Mouse (Mus musculus): ENCODE results near the gene Sox9.

Sox9 gene

GRCm38 (mm10) chr11:112781994-112782356 is at the start of gene Sox9:
Gene Sox9 (plus strand): TSS chr11:112782224.
- peak; percentile 56 for DNase-seq

GRCm38 (mm10) chr11:112732401-112732800 is 49.6 kb upstream of the Sox9 start:
- DNase-seq: peak; percentile 67

DNA sequence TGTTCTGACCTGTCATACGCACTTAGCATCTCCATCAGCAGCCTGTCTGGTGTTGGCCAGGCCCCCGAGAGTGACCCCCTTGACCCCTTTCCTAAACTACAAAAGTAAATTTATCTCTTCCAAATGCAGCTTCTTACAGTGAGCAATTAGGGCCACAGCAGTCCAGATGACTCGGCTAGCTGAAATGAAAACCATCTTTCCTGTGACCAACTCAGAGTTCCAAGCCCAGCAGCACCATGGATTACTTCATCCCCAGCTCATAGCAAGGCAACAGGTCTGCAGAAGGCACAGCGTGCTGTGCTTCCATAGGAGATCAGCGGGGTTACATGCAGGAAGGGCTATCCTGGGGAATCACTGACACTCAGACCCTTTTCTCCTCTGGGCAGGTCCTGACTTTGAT is 45.0 kb upstream of the Sox9 start:
- DNase-seq: no peak

DNA sequence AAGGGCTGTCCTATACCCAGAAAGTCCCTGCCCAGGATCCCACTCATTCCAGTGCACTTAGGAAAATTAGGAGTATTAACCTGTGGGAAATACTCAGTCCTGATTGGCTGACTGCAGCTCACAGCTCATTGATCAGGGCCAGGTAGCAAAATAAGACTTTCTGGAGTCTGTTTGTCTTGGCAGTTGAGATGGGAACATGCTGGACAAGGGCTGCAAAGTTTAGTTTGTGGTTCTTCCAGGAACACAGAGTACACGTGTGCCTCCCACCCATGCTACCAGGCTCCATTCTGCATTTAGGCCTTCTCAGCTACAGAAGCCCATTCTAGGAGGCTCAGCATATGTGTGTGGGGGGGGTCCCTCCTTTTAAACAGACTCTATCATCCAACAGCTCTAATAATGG is 42.3 kb upstream of the Sox9 start:
- DNase-seq: no peak

- no peak for DNase-seq
Measured at GRCm38 (mm10) chr11:112756516-112756915, 25.5 kb upstream of the Sox9 start.

DNA sequence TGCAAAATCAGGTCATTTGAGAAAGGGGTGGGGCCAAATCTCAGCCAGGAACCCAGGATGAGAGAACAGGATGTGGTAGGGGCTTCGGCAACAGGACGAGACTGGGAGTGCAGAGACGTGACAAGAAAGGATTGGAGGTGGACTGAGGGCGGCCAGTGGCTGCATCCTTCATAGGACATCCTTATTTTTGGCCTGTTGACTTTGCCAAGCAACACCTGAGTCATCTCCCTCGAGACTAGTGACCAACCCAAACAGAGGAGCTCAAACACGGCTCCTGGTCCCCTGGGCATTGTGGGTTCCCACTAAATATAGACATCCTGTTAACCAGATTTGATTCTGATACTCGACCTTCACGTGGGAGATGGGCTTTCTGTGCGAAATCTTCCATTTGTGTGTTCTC is 24.0 kb upstream of the Sox9 start:
- no peak for DNase-seq

- no peak for DNase-seq
Measured at GRCm38 (mm10) chr11:112766956-112767355, 15.1 kb upstream of the Sox9 start.

- DNase-seq: no peak
Measured at GRCm38 (mm10) chr11:112767531-112768041, 14.4 kb upstream of the Sox9 start.

- DNase-seq: no peak
Measured at GRCm38 (mm10) chr11:112772791-112773355, 9.2 kb upstream of the Sox9 start.

- DNase-seq: peak; percentile 48
Measured at GRCm38 (mm10) chr11:112779762-112780161, 2.3 kb upstream of the Sox9 start.

DNA sequence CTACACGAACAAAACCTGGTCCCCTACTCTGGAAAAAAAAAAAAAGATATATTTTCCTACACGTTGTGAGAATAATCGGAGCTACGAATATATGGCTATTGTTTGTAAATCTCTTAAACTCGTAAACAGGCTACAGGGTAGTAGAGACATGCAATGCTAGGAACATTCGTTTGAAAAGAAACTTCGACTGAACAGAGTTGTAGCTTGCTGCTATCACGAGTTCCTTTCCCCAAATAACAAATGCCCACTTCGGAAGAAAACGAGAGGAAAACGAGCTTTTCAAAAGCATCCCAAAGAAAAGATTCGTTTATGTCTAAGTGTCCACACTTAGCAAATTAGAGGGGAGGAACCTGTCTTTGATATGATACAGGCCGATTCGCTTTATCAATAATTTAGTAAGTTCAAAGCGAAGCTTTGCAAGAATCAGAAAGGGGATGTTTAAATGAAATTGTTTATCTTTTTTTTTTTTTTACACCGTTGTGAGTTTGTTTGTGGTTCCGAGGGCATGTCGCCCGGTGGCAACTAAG is 1.6 kb upstream of the Sox9 start:
- DNase-seq: no peak

GRCm38 (mm10) chr11:112781035-112781911 is 751 bp upstream of the Sox9 start:
- DNase-seq: peak; percentile 13

- DNase-seq: peak; percentile 6
Measured at GRCm38 (mm10) chr11:112782357-112783121, 515 bp downstream of the Sox9 start.

- DNase-seq: no peak
Measured at GRCm38 (mm10) chr11:112783401-112784346, 1.6 kb downstream of the Sox9 start.

GRCm38 (mm10) chr11:112784347-112784902 is 2.4 kb downstream of the Sox9 start:
- no peak for DNase-seq

DNA sequence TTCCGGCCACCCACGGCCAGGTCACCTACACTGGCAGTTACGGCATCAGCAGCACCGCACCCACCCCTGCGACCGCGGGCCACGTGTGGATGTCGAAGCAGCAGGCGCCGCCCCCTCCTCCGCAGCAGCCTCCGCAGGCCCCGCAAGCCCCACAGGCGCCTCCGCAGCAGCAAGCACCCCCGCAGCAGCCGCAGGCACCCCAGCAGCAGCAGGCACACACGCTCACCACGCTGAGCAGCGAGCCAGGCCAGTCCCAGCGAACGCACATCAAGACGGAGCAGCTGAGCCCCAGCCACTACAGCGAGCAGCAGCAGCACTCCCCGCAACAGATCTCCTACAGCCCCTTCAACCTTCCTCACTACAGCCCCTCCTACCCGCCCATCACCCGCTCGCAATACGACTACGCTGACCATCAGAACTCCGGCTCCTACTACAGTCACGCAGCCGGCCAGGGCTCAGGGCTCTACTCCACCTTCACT is 2.9 kb downstream of the Sox9 start:
- DNase-seq: no peak

GRCm38 (mm10) chr11:112785581-112785980 is 3.6 kb downstream of the Sox9 start:
- DNase-seq: no peak

- DNase-seq: no peak
Measured at GRCm38 (mm10) chr11:112786427-112786826, 4.4 kb downstream of the Sox9 start.

GRCm38 (mm10) chr11:112788296-112788695 is 6.3 kb downstream of the Sox9 start:
- DNase-seq: no peak

GRCm38 (mm10) chr11:112796379-112796778 is 14.4 kb downstream of the Sox9 start:
- DNase-seq: no peak

GRCm38 (mm10) chr11:112798831-112799382 is 16.9 kb downstream of the Sox9 start:
- no peak for DNase-seq
